Mouse (Mus musculus): Measurements from ENCODE around the gene U2surp. TPM values are rescaled to one million over a fixed set of nuclear protein-coding genes. Genes with fewer than 3 reads are reported as not detected.

Gene U2surp
- polyA plus RNA-seq, 1 experiment from 2014 or later, result 97.5 TPM

- H3K9ac ChIP-seq (ENCODE audit: low read depth, low read length), result no peak overlapping the region
- H3K27me3 ChIP-seq (replicated peaks; ENCODE audit: control insufficient read depth, insufficient read depth, low read length), result no peaks in the 10 kb centered on the region
- peak; percentile 77 for ATAC-seq
- WGBS, result 46% methylated on average over 4 of the region's 4 CpGs
- TF ChIP-seq CTCF (IDR thresholded peaks at IDR 0.05; ENCODE audit: low read depth), result peak; percentile 87
- no peaks in the 10 kb centered on the region for H3K4me1 ChIP-seq (replicated peaks; ENCODE audit: control insufficient read depth, insufficient read depth, low read length)
- H3K36me3 ChIP-seq (ENCODE audit: control insufficient read depth, insufficient read depth), result no peaks in the 10 kb centered on the region
- H3K4me2 ChIP-seq (replicated peaks; ENCODE audit: low read depth), result no peak overlapping the region
- H3K4me3 ChIP-seq (ENCODE audit: low read depth, low read length), result no peak overlapping the region
- H3K27ac ChIP-seq (ENCODE audit: low read depth, low read length), result no peak overlapping the region
- no peaks in the 10 kb centered on the region for H3K9me3 ChIP-seq (ENCODE audit: control insufficient read depth)
Observed at GRCm38 (mm10) chr9:95540487-95540886, 28.7 kb upstream of the U2surp start.

- H3K9me3 ChIP-seq (ENCODE audit: control insufficient read depth), result no peaks in the 10 kb centered on the region
- no peaks in the 10 kb centered on the region for H3K36me3 ChIP-seq (ENCODE audit: control insufficient read depth, insufficient read depth)
- ATAC-seq, result no peak
- no peak overlapping the region for H3K27ac ChIP-seq (ENCODE audit: low read depth, low read length)
- H3K4me1 ChIP-seq (replicated peaks; ENCODE audit: control insufficient read depth, insufficient read depth, low read length), result no peaks in the 10 kb centered on the region
- H3K9ac ChIP-seq (ENCODE audit: low read depth, low read length), result no peak overlapping the region
- no peak overlapping the region for H3K4me2 ChIP-seq (replicated peaks; ENCODE audit: low read depth)
- H3K27me3 ChIP-seq (replicated peaks; ENCODE audit: control insufficient read depth, insufficient read depth, low read length), result no peaks in the 10 kb centered on the region
- WGBS, result 75% methylated on average over 2 of the region's 2 CpGs
- H3K4me3 ChIP-seq (ENCODE audit: low read depth, low read length), result no peak overlapping the region
- TF ChIP-seq CTCF (IDR thresholded peaks at IDR 0.05; ENCODE audit: low read depth), result no peak
Observed at GRCm38 (mm10) chr9:95539176-95539800, 27.5 kb upstream of the U2surp start.

GRCm38 (mm10) chr9:95533817-95534216 is 22.0 kb upstream of the U2surp start:
- Histone ChIP-seq H3K27me3 (replicated peaks; ENCODE audit: control insufficient read depth, insufficient read depth, low read length) (no peaks in the 10 kb centered on the region), H3K9ac (ENCODE audit: low read depth, low read length) (no peak overlapping the region), H3K36me3 (ENCODE audit: control insufficient read depth, insufficient read depth) (no peaks in the 10 kb centered on the region), H3K27ac (ENCODE audit: low read depth, low read length) (no peak overlapping the region), H3K9me3 (ENCODE audit: control insufficient read depth) (no peaks in the 10 kb centered on the region), H3K4me3 (ENCODE audit: low read depth, low read length) (no peak overlapping the region), H3K4me1 (replicated peaks; ENCODE audit: control insufficient read depth, insufficient read depth, low read length) (no peaks in the 10 kb centered on the region), H3K4me2 (replicated peaks; ENCODE audit: low read depth) (no peak overlapping the region)
- WGBS, result 35% methylated on average over 6 of the region's 6 CpGs
- no peak for ATAC-seq
- TF ChIP-seq CTCF (IDR thresholded peaks at IDR 0.05; ENCODE audit: low read depth), result peak; percentile 67

- Histone ChIP-seq H3K4me2 (replicated peaks; ENCODE audit: low read depth) (no peak overlapping the region), H3K4me3 (ENCODE audit: low read depth, low read length) (no peak overlapping the region), H3K27ac (ENCODE audit: low read depth, low read length) (no peak overlapping the region), H3K27me3 (replicated peaks; ENCODE audit: control insufficient read depth, insufficient read depth, low read length) (no peaks in the 10 kb centered on the region), H3K9ac (ENCODE audit: low read depth, low read length) (no peak overlapping the region), H3K4me1 (replicated peaks; ENCODE audit: control insufficient read depth, insufficient read depth, low read length) (no peaks in the 10 kb centered on the region), H3K9me3 (ENCODE audit: control insufficient read depth) (no peaks in the 10 kb centered on the region), H3K36me3 (ENCODE audit: control insufficient read depth, insufficient read depth) (no peaks in the 10 kb centered on the region)
- 80% methylated on average over 3 of the region's 3 CpGs for WGBS
- TF ChIP-seq CTCF (IDR thresholded peaks at IDR 0.05; ENCODE audit: low read depth), result no peak
- no peak for ATAC-seq
Observed at GRCm38 (mm10) chr9:95531144-95531543, 19.3 kb upstream of the U2surp start.

GRCm38 (mm10) chr9:95527676-95528075 is 15.9 kb upstream of the U2surp start:
- Histone ChIP-seq H3K4me1 (replicated peaks; ENCODE audit: control insufficient read depth, insufficient read depth, low read length) (no peaks in the 10 kb centered on the region), H3K27me3 (replicated peaks; ENCODE audit: control insufficient read depth, insufficient read depth, low read length) (no peaks in the 10 kb centered on the region), H3K36me3 (ENCODE audit: control insufficient read depth, insufficient read depth) (no peaks in the 10 kb centered on the region), H3K4me3 (ENCODE audit: low read depth, low read length) (no peak overlapping the region), H3K27ac (ENCODE audit: low read depth, low read length) (no peak overlapping the region), H3K4me2 (replicated peaks; ENCODE audit: low read depth) (no peak overlapping the region), H3K9ac (ENCODE audit: low read depth, low read length) (no peak overlapping the region), H3K9me3 (ENCODE audit: control insufficient read depth) (no peaks in the 10 kb centered on the region)
- TF ChIP-seq CTCF (IDR thresholded peaks at IDR 0.05; ENCODE audit: low read depth), result no peak
- WGBS, result 24% methylated on average over 2 of the region's 2 CpGs
- ATAC-seq, result peak; percentile 74

- Histone ChIP-seq H3K9ac (ENCODE audit: low read depth, low read length) (no peak overlapping the region), H3K4me1 (replicated peaks; ENCODE audit: control insufficient read depth, insufficient read depth, low read length) (no peaks in the 10 kb centered on the region), H3K27ac (ENCODE audit: low read depth, low read length) (no peak overlapping the region), H3K4me3 (ENCODE audit: low read depth, low read length) (no peak overlapping the region), H3K9me3 (ENCODE audit: control insufficient read depth) (no peaks in the 10 kb centered on the region), H3K27me3 (replicated peaks; ENCODE audit: control insufficient read depth, insufficient read depth, low read length) (no peaks in the 10 kb centered on the region), H3K36me3 (ENCODE audit: control insufficient read depth, insufficient read depth) (no peaks in the 10 kb centered on the region), H3K4me2 (replicated peaks; ENCODE audit: low read depth) (no peak overlapping the region)
- WGBS, result 15% methylated on average over 2 of the region's 2 CpGs
- ATAC-seq, result no peak
- peak; percentile 69 for TF ChIP-seq CTCF (IDR thresholded peaks at IDR 0.05; ENCODE audit: low read depth)
Observed at GRCm38 (mm10) chr9:95525961-95526360, 14.2 kb upstream of the U2surp start.

GRCm38 (mm10) chr9:95525376-95525775 is 13.6 kb upstream of the U2surp start:
- Histone ChIP-seq H3K4me3 (ENCODE audit: low read depth, low read length) (no peak overlapping the region), H3K27me3 (replicated peaks; ENCODE audit: control insufficient read depth, insufficient read depth, low read length) (no peaks in the 10 kb centered on the region), H3K4me1 (replicated peaks; ENCODE audit: control insufficient read depth, insufficient read depth, low read length) (no peaks in the 10 kb centered on the region), H3K27ac (ENCODE audit: low read depth, low read length) (no peak overlapping the region), H3K9ac (ENCODE audit: low read depth, low read length) (no peak overlapping the region), H3K9me3 (ENCODE audit: control insufficient read depth) (no peaks in the 10 kb centered on the region), H3K4me2 (replicated peaks; ENCODE audit: low read depth) (no peak overlapping the region), H3K36me3 (ENCODE audit: control insufficient read depth, insufficient read depth) (no peaks in the 10 kb centered on the region)
- ATAC-seq, result no peak
- WGBS, result 80% methylated on average over 6 of the region's 6 CpGs
- no peak for TF ChIP-seq CTCF (IDR thresholded peaks at IDR 0.05; ENCODE audit: low read depth)
